Mouse (Mus musculus) lung, postnatal 10 days (tissue): ENCODE measurements around the gene Cldn19.

Source experiments
- DNase-seq: peaks from one replicate; pipeline ENCODE4 v3.0.0; 2021

Cldn19 gene

GRCm38 (mm10) chr4:119305418-119305817 is 50.2 kb downstream of the Cldn19 start:
- no peak for DNase-seq
